8 mouse cellular contexts compared by ENCODE assay signal in genomic region chr9:114688252-114688952, GRCm38 (mm10). TPM values are rescaled to one million over a fixed set of nuclear protein-coding genes. Genes with fewer than 3 reads are reported as not detected.
DNase-seq lines count a peak whose midpoint lies in the region; ATAC-seq lines count a peak whose summit lies in the region.

Gene Dync1li1, plus strand, starts transcription at chr9:114688790.

- H3K9ac ChIP-seq in kidney, embryonic 15.5 days, result peak within 1 kb of the TSS; percentile 76

- DNase-seq in B cell, adult 2 months, result peak; percentile 97 to 98
- DNase-seq in brain, adult 2 months (ENCODE audit: low read depth, low spot score), result peak; percentile 99
- DNase-seq in heart, embryonic 10.5 days (ENCODE audit: low spot score), result peak; percentile 98
- DNase-seq in liver, result peak; percentile 99
- peak; percentile 98 to 99 for DNase-seq in spleen, postnatal 4 days (ENCODE audit: low spot score in 2 of 2)

- H3K4me1 ChIP-seq in heart, embryonic 10.5 days, result peaks cover 17% of the 10 kb centered on the region
- H3K4me1 ChIP-seq in kidney, embryonic 15.5 days, result peaks cover 27% of the 10 kb centered on the region

- peak within 1 kb of the TSS; percentile 88 for H3K4me2 ChIP-seq in kidney, embryonic 15.5 days

- H3K27me3 ChIP-seq in heart, embryonic 10.5 days (ENCODE audit: insufficient read depth, poor library complexity, severe bottlenecking), result no peaks in the 10 kb centered on the region
- H3K27me3 ChIP-seq in kidney, embryonic 15.5 days, result no peaks in the 10 kb centered on the region

- no peaks in the 10 kb centered on the region for H3K9me3 ChIP-seq in heart, embryonic 10.5 days
- no peaks in the 10 kb centered on the region for H3K9me3 ChIP-seq in kidney, embryonic 15.5 days (replicated peaks)

- ATAC-seq in erythroblast, adult 5-6 weeks (replicated peaks; ENCODE audit: low FRiP score, poor library complexity, severe bottlenecking), result peak; percentile 94
- ATAC-seq in kidney, embryonic 15.5 days (replicated peaks; ENCODE audit: low FRiP score), result peak; percentile 96
- peak; percentile 89 for ATAC-seq in monocyte, adult 5-6 weeks (replicated peaks; ENCODE audit: insufficient number of reproducible peaks, low FRiP score, low TSS enrichment, poor library complexity, severe bottlenecking)

- WGBS in heart, embryonic 10.5 days, result under 1% methylated on average over 57 of the region's 57 CpGs
- WGBS in kidney, embryonic 15.5 days, result under 1% methylated on average over 56 of the region's 57 CpGs

- peaks cover 21% of the 10 kb centered on the region for H3K36me3 ChIP-seq in heart, embryonic 10.5 days
- peaks cover 16% of the 10 kb centered on the region for H3K36me3 ChIP-seq in kidney, embryonic 15.5 days

- H3K4me3 ChIP-seq in heart, embryonic 10.5 days, result peak within 1 kb of the TSS; percentile 97
- H3K4me3 ChIP-seq in kidney, embryonic 15.5 days (replicated peaks), result peak within 1 kb of the TSS; percentile 67

- H3K27ac ChIP-seq in heart, embryonic 10.5 days, result peak within 1 kb of the TSS; percentile 95
- peak within 1 kb of the TSS; percentile 85 for H3K27ac ChIP-seq in kidney, embryonic 15.5 days

RNA-seq across cellular contexts. Expression of gene Dync1li1, which starts in this region (rescaled TPM):
- 13.3 and 14.6 TPM in 2 replicates for total RNA-seq in erythroblast, adult 5-6 weeks (2015; ENCODE audit: low replicate concordance)
- 19.1 and 19.7 TPM in 2 replicates for total RNA-seq in erythroblast, adult 5-6 weeks (2017; ENCODE audit: low replicate concordance)
- polyA plus RNA-seq in heart, embryonic 10.5 days (2016; fragmentation: Nextera tagmentation; extraction: Ambion mirVana), result 71.3 and 83.9 TPM in 2 replicates
- 62.2 and 67.5 TPM in 2 replicates for polyA plus RNA-seq in kidney, embryonic 15.5 days (2015; fragmentation: Nextera tagmentation; extraction: Ambion mirVana)
- 66.7 to 93.5 TPM (median 91.6 TPM) in 3 replicates for total RNA-seq in monocyte, adult 5-6 weeks (2017)

Comparison
In these comparisons a context has a peak if more than half of its experiments do, and no peak if none do; other contexts are left out.
1. Peak in every context shown above with its lines: DNase-seq, ATAC-seq, H3K4me3 ChIP-seq and H3K27ac ChIP-seq.